Mouse (Mus musculus) skeletal muscle tissue, adult 2 months (tissue): Measurements from ENCODE around the gene Pygl.
"Not testable (repeated sequence)": the region's sequence is repeated elsewhere in the genome, so short reads cannot be mapped to it uniquely, and the experiment has no call there.

Experiments used
- DNase-seq: peaks from one replicate; pipeline ENCODE4 v3.0.0-alpha.2; 2012; ENCODE audit warnings: low read depth, low spot score

Pygl gene

DNA sequence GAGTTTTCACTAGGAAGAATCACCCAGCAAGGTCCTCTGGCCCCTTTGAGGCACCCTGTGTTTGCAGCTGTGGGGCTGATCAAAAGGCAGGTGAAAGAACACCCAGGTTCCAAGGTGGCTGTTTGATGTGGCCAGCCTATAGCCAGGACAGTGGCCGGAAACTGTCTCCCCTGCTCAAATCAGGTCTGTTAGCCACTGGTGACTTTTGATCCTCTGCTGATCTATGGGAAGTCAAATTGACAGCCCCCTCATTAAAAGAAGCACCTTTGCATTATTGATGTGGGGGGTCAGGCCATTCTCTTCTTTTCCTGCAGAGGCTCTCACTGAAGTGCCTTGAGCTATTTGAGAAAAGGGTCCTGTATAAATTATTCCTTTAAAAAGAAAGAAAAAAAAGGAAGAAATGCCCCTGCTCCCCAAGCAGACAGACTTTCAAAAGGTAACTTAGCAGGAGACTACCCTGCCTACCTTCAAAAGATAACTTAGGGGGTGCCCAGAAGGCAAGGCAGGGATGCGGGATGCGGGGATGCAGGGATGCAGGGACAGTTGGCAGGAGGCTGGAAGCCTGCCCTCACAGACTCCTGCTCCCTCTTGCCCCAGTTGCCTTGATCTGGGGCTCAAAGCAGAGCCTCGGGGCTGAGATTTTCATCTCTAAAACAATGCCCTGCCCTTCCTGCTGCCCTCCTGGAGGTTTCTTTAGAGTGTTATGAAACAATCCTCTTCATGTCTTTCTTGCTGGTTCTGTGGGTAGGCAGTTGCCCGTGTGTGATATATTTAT lies 73.8 kb downstream of the Pygl start:
- DNase-seq, result no peak

DNA sequence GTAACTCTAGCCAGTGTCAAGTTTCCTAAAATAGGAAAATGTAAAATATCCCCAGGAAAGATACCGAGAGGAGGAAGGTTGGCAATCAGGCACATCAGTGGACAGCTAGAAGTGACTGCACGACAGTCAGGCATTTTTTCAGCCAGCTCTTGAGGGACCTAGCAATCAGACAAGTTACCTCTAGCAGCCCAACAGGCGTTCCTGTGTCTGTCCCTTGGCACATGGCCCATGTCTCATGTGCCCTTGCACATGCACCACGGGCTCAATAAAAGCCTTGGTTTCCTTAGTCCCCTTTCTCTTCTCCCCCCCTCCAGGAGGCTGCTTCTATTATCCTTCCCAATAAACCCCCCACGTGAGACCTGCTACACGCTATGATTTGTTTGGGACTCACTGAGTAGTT lies 75.1 kb downstream of the Pygl start:
- no peak for DNase-seq

- no peak for DNase-seq
Observed at GRCm38 (mm10) chr12:70153842-70154241, 77.4 kb downstream of the Pygl start, which contains the start of gene Abhd12b. Gene Abhd12b (plus strand): TSS chr12:70154142.

DNA sequence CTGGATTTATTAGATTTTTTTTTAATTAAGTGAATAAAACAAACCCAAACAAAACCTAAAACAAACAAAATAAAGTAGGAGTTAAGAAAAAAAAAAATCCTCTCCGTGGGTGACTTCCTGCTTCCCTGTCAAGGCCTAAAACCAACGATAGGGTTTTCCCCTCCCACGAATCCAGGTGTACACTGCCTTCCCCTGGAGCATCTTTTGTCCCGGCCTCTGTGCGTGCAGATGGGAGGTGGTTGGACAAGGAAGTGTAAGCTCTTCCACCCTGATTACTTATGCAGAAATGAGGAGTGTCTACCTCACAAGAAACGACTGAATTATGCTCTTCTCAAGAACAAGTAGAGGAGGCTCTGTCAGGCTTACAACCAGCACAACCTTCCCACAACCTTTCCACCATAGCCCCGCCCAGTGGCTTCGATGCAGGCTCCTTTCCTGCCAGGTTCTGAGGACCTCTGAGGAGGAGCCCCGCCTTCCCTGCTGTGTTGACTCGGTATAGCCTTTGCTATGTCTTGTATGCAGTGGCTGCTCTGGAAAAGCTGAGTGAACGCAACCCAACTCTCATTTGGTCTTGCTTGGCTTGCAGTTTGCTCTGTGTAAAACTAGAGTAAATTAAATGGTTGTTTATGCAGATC lies 82.5 kb downstream of the Pygl start:
- DNase-seq, result no peak

GRCm38 (mm10) chr12:70147986-70148630 lies 83.2 kb downstream of the Pygl start:
- peak; percentile 43 for DNase-seq

- DNase-seq, result no peak
Observed at GRCm38 (mm10) chr12:70145586-70145985, 85.7 kb downstream of the Pygl start.

DNA sequence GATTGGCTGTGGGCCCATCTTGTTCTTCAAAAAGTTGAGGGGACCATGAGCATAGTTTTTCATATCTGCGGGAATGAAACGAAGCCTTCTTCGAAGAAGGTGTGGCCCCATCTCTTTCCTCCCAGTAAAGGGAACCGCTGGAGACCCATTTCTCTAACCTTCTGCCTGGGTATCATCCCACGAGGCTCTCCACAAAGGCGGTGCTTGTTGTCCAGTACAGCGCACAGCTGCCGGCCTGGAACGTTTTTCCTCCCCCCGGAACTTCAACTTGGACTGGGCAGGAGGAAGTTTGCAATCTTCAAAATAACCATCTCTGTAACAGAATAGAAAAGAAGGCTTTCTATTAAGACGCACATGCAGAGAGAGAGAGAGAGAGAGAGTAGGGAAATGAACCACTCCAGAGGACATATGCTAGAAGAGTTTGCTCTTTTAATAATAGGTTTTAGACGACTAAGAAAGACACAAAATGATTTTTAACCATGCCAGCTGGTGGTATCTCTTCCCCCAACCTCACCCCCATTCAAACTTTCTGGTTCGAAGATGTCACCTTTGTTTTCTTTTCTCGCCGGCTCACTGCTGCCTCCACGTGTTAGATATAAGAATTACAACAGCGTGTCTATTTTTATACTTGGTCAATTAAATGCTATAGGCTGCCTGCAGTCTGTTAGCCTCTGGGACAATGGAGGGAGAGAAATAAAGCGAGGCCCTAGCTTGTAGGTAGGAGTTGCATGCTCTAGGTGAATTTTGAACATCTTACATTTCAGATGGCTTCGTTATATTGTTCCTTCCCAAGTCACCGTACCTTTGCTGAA lies 86.4 kb downstream of the Pygl start:
- no peak for DNase-seq

DNA sequence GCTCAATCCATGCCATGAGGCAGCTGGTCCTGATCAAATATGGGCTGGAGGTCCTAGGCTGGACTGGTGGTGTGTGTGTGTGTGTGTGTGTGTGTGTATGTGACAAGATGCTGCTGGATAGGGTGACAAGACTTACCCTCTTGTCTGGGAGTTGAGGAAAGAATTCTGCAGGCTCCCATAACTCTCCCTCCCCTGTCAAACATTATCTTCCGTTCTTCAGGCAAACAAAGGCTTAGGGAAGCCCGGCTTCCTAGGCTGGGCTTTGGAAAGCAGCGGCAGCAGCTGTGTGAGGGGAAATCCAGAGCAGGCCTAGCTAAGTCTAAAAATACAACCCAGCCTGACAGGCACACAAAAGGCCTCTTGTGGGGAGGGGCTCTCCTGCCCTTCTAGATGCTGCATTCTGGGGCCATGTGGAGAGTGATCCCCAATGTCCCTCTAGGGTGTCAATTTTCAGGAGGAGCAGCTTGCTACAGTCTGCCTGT lies 87.1 kb downstream of the Pygl start:
- DNase-seq, result not testable (repeated sequence)

DNA sequence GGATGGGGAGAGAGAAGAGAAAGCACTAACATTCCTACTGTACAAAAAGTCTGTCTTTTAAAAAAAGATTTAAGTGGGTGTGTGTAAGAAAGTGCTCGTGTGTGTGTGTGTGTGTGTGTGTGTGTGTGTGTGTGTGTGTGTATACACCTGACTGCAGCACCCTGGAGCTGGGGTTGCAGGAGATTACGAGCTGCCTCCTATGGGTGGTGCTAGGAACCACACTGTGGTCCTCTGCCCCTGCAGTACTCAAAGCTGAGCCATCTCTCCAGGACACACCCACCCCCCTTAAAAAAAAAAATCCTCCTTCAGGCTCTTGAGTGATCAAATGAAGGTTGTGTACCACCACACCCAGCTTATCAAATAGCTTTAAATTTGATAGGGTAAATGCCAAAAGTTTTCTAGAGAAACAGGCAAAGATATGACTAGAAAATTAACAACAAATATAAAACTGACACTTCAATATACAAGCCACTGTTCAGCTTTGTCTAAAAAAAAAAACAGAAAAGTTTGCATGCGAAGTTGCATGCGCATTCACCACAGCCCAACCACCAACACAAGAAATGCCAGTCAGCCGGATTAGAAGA lies 90.2 kb downstream of the Pygl start:
- DNase-seq, result no peak
